Mouse (Mus musculus) c-Kit-positive CD71-positive TER-119-positive erythroid progenitor cells, embryonic 14.5 days (primary cell): Measurements from ENCODE around the gene Ppp1r3f.

Experiments used
- DNase-seq: peaks from one replicate; pipeline ENCODE4 v3.0.0-alpha.2; 2013; ENCODE audit warnings: low spot score

Gene Ppp1r3f

DNA sequence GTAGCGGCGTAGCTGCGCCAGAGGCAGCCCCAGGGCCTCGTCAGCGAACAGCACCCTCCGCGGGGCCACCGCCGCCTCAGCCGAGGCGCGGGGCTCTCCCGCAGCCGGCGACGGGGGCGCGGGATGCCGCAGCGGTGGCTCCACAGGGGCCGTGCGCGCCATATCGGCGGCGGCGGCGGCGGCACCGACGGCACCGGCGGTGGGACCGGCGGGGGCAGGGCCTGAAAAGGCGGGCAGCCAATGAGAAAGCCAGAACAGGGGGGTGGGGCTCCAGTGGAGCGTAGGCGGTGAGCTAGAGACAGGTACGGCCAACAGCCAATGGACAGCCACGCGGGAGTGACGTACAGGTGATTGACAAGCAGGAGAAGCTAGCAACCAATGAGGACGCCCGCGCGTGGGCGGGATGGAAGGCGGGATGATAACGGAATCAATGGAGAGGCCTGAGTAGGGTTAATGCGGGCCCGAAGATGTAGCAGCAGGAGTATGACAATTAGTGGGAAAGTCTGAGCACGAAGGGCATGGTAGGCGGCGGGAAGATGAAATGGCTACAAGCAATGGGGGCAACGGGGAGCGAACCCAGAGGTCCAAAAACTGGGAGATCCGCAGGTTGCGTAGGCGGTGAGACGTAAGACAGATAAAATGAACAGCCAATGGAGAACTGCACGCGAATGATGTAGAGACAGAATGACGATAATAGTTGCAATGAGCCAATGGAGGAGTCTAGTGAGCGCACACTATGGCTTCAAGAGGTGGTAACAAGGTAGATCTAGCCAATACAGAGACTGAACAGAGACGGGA is at the start of gene Ppp1r3f:
TSS of gene Ppp1r3f (minus strand) at position 197 of the 798 bp plus-strand sequence.
- peak; percentile 93 for DNase-seq

GRCm38 (mm10) chrX:7617889-7618551 is 43.9 kb upstream of the Ppp1r3f start:
- DNase-seq, result no peak

GRCm38 (mm10) chrX:7610536-7611258 is 36.6 kb upstream of the Ppp1r3f start:
- DNase-seq, result no peak

DNA sequence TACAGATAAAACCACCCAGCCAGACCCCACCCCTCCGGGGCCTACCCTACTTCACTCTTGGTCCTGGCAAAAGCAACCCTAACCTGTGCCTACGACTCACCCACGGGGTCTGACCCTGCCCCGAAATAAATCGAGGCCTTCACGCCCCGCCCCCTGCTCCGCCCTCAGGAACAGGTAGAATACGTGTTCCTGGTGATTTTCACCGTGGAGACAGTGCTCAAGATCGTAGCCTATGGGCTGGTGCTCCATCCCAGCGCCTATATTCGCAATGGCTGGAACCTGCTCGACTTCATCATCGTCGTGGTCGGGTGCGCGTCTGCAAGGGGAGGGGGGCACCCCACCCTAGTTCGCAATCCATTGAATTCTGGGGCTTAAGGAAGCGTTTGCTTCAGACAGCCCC is 36.0 kb upstream of the Ppp1r3f start:
- DNase-seq, result no peak

- no peak for DNase-seq
Measured at GRCm38 (mm10) chrX:7606783-7607182, 32.7 kb upstream of the Ppp1r3f start, which contains the start of gene Cacna1f. Cacna1f (plus strand) TSS chrX:7607083.

GRCm38 (mm10) chrX:7605575-7605941 is 31.5 kb upstream of the Ppp1r3f start:
- DNase-seq, result no peak

DNA sequence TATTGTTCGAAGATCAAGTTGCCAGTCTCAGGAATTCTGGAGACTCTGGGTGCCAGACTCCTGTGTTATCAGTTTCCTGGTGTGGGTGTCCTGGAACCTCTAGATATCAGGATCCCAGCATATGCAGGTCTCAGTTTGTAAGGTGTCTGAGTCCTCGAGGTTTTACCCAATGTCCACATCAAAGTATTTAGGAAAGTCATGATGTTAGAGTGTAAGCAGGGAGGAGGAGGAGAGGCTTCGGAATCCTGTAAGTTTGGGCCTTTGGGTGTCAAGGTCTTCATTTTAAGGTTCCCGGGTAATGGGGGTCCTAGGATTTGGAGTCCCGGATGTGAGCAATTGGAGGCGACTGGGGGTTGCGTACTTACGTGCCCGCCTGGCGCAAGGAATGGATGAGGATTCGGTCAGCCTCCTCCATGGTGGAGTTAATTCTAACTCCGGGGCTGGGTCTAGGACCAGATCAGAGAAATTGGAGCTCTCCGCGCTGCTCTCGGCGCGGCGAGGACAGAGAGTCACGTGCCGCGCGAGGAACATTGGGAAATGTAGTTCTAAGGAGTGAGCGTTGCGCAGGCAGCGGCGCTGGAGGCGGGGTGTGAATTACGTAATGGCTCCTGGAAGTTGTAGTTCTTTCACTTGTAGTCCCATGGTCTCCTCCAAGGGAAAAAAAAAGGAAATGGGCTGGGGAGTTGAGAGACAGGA is 30.9 kb upstream of the Ppp1r3f start, which contains the start of gene Ccdc22:
TSS of gene Ccdc22 (minus strand) at position 639 of the 696 bp plus-strand sequence.
- peak; percentile 77 for DNase-seq

GRCm38 (mm10) chrX:7604004-7604403 is 29.9 kb upstream of the Ppp1r3f start:
- DNase-seq, result no peak

- no peak for DNase-seq
Measured at GRCm38 (mm10) chrX:7595371-7595770, 21.3 kb upstream of the Ppp1r3f start.

DNA sequence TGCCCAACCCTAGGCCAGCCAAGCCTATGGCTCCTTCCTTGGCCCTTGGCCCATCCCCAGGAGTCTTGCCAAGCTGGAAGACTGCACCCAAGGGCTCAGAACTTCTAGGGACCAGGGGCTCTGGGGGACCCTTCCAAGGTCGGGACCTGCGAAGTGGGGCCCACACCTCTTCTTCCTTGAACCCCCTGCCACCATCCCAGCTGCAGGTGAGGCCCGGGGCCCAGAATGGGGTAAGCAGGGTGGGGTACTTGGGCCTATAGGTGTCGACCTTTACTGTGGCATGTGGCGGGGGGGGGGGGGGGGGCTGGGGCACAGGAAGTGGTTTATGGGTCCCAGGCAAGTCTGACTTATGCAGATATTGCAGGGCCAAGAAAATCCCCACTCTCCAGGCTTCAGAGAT is 12.3 kb upstream of the Ppp1r3f start:
- no peak for DNase-seq

DNA sequence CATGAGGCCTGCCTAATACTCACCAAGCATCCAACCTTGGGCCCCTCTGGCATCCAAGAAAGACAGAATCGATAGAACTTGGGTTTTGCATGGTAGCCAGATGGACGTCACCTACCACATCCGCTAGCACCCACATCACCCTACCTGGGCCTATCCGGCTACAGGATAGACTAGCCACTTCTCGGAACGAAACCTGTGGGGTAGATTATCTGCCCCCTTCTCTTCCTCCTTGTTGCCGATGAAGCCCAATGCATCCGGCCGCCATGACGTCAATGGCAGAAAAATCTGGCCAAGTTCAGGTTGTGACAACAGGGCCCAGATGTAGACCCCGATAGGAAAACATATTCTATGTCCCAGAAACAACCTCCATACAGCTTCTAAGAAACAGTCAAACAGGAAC is 9.8 kb upstream of the Ppp1r3f start:
- DNase-seq, result no peak

- no peak for DNase-seq
Measured at GRCm38 (mm10) chrX:7581151-7581550, 7.1 kb upstream of the Ppp1r3f start.

- no peak for DNase-seq
Measured at GRCm38 (mm10) chrX:7574885-7575231, 775 bp upstream of the Ppp1r3f start.

DNA sequence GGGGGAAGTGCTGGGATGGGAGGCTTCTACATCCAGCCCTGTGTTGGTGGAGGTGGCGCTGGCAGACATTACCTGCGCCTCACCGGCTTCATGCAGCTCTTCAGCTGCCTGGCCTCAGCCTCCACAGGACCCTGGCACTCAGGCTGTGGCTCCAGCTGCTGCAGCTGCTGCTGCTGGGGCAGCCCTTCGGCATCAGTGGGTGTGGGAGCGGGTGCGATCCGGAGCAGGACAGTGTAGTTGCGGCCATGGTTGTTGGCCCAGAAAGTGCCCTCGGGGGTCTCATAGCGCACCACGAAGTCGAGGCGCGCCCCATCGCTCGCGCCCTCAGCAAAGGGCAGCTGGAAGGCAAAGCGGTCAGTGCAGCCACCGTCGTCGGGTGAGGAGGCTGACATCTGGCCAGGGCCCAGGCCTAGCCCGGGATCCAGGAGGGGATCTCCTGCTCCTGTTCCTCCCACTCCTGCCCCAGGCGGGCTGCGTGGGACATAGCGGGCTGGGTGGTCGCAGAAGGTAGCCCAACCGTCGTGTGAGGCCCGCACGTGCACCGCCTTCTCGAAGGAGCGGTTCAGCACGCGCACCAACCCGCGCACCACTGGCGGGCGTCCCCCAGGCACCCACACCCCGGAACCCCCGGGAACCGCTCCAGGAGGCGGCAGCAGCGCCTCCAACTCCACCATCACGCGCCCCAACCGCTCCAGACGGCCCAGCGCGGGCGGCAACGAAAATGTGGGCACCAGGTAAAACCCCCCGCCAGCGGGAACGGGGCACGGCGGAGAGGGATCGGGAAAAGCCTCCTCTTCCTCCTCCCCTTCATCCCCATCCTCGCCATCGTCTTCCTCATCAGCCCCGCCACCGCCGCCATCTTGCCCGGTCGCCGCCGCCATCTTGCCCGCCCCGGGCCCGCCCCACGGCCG is 652 bp downstream of the Ppp1r3f start, which contains the start of gene Foxp3:
TSS of gene Foxp3 (plus strand) at position 469 of the 911 bp plus-strand sequence.
- no peak for DNase-seq

- no peak for DNase-seq
Measured at GRCm38 (mm10) chrX:7572466-7572865, 1.6 kb downstream of the Ppp1r3f start.

GRCm38 (mm10) chrX:7571565-7572136 is 2.4 kb downstream of the Ppp1r3f start:
- DNase-seq, result no peak

GRCm38 (mm10) chrX:7570481-7571175 is 3.5 kb downstream of the Ppp1r3f start:
- DNase-seq, result no peak

DNA sequence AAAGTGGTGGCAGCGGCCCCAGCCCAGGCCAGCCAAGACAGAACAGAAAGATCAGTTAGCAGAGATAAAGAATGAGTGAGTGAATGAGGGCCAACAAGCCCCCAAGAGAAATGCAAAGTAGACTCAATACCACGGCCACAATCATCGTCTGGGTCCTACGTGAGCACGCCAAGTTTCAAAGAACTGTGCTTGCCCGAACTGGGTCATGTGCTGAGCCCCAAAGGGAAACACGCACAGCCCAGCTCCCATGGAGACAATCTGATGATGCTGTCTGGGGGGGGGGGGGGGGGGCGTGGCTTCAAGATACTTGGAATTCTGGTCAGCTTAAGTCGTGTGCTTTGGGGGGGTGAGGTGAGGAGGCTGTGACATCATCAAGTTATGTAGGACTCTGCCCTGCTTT is 6.6 kb downstream of the Ppp1r3f start:
- DNase-seq, result no peak

GRCm38 (mm10) chrX:7566352-7566751 is 7.7 kb downstream of the Ppp1r3f start:
- no peak for DNase-seq

DNA sequence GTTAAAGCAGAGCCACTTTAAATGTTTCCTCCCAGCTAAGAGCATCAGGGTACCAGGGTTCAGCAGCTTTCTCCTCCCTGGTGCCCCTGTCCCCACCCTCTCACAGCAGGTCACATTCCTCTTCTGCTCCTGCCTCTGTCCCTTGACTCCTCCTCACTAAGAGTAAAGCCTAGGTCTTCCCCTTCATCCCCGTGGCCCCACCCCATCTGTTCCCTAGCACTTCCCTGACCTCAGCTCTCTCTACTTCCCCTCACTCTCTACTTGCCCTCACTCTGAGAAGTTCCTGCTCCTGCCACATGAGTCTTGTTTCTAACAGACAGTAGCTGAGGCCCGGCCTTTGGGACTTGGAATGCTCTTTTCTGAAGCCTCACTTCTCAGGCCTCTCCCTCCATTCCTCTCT is 11.0 kb downstream of the Ppp1r3f start:
- DNase-seq, result no peak
